Mouse (Mus musculus) thymus, adult 18-20 months (tissue): Measurements from ENCODE around the gene Pigv.
"Not testable (repeated sequence)": the region's sequence is repeated elsewhere in the genome, so short reads cannot be mapped to it uniquely, and the experiment has no call there.

ENCODE experiments used
- DNase-seq, 2 experiments: peaks; one replicate each; pipeline ENCODE4 v3.0.0; 2022; ENCODE audit warnings: mixed read lengths in 2 of 2

Pigv gene

DNA sequence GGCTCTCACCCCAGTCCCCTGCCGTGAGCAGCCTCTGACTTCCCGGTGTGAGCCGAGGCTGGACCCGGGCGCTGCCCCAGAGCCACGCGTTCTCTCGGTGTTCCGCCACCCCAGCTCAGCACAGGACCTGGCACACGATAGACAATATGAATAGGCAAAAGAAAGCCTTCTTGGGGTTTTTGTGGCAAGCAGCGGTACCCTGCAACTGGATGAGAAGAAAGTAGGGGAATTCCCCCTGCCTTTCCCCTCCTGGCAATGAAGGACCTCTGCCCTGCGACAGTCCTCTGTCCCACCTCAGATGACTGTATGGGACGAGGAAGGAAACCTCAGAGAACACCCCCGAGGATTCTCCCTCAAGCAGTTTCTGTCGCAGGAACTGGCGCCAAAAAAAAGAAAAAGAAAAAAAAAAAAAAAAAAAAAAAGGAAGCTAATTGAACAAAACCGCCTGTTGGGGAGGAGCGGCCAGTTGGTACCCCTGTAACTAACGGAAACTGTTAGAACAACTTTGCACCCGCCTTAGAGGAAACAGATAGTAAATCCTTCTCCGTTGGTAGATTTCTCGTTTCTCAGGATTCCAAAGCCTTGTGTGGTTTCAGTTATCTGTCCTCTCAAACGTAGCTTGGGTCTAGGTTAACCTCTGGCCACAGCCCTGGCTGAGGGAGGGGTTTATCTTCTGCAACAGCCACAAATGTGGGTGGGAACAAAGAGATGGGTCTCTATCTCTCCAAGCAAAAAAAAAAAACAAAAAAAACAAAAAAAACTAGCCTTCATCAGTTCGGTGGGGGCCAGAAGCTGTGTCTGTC is 599 bp upstream of the Pigv start:
- DNase-seq, result peak in 1 of 2 experiments; percentile 41

DNA sequence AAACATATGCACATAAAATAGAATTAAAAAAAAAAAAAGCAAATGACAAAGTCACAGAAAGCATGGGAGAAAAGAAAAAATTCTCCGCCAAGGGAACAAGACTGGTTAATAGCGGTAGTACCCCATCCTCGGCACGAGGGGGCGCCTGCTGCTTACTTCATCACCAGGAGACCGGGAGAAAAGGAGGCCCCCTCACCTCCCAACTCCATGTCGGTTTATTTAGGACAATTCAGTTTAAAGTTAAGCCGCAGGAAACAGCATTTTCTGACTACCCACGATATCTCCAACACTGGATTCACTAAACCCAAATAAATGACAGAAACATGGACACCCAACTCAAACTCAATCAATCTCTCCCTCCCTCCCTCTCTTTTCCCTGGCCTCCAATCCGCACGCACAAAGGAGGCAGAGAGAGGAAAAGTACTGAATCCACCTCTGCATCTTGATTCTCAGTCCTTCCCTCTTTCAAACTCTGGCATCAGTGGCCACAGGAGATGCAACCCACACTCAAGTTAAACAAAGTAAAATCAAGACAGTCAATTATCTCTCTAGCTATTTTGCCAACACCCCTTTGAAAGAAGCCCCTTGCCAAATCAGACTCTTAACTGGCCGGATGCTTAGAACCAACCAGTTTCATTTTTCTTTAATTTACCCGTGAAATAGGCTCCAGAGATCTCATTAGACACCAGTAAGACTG is 1.1 kb downstream of the Pigv start:
- peak; percentile 57 to 74 for DNase-seq

DNA sequence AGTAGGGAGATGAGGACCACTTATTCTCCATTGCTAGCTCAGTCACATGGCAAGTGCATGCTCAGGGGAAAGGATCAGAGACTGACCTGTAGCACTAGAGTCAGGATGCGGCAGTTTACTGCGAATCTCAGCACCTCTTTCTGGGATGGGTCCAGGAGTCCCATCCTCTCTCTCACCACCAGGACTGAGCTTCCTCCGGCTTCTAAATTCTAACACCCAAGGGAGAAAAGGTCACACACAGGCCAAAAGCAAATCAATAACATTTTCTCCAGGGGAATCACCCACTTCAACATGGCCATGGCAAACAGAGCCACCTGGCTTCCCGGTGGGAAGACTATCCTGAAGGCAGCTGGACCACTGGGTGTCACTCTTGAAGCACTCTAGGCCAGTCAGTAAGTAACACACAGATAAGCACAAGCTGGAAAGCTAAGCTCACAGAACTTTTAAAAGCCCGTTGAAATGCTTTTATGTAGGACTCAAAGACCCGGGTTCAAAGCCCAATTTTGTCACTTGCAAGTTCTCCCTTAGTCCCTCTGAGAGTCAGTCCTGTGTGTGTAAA is 2.7 kb downstream of the Pigv start:
- DNase-seq, result no peak

DNA sequence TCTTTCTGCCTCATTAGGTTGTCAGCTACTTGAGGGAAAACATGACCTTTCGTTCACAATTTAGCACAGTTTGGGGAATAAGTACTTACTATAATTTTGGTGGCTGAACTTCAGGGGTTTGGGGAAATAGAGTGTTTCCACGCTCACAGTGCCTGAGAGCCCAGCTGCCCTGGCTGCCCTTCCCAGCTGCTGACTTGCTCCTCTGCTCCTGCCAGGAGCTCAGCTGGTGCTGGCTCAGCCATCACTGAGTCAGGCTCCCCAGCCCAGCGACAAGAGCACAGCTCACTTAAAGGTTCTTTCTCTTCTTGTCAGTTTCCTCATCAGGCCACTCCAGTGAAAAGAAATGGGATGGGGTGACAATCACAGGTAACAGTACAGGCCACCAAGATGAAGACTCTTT is 3.9 kb downstream of the Pigv start:
- no peak for DNase-seq

DNA sequence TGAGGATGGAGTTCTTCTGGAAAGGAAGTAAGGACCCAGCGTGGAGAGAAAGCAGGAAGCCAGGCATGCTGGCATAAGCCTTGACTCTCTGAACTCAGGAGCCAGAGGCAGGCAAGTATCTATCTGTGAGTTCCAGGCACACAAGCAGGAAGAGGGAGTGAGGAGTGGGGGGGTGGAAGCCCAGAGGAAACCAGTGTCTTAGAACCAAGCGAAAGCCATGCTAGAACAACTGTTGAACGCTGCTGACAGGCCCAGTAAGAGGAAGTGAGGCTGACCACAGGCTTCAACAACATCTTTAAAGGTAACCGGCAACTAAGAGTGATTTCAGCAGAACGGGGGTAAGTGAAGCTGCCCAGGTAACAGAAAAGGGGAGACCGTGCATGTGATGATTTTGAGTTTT is 6.2 kb downstream of the Pigv start:
- no peak for DNase-seq

DNA sequence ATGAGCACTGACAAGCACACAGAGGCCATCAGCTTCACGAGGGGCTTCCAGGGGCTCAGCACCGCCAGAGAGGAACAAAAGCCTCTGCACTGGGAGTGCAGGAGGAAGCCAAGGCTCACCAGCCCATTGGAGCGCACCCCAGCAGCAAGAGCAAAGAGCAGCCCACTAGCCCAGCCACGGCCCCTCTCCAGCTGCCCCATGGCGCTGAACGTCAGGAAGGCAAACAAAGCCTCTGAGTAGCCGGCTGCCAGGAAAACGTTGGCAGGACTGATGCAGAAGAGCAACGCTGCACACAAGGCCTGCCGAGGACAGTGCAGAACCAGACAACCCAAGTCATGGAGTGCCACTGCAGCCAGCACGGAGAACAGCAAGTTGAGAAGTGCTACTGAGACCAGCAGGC is 7.3 kb downstream of the Pigv start:
- DNase-seq, result no peak

DNA sequence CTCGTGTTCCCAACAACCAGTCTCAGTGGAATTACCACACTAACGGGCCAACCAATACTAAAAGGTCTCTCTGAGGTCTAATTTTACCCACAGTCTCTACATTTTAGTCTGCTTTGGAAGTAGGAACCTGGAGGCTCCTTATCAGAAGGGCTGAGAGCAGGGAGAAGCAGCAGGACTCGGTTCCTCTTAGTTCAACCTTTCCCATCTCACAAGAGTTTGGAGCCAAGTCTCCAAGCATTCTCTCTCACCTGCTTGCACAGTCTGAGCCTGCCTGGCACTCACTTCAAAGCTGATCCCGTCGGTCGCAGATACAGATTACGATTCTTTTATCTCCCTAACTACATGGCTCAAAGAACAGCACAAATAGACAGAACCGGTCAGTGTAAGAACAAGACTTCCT is 9.5 kb downstream of the Pigv start:
- DNase-seq, result no peak

DNA sequence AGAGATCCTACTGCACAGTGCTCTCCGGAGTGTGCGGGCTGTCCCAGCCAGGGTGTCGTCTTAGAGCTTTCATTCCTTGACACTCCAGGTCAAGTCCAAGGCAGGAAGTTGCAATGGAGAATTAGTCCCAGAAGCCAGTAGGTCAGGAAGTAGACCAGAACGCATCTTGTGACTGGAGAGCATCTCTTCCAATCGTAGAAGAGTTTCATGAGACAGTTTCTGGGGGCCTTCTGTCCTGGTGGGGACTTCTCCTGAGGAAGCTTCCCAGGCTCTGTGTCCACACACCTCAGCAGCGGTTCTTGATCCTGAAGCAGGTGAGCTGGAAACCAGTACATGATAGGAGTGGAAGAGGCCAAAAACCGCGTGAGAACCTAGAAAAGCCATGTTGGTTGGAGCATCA is 10.0 kb downstream of the Pigv start:
- no peak for DNase-seq

DNA sequence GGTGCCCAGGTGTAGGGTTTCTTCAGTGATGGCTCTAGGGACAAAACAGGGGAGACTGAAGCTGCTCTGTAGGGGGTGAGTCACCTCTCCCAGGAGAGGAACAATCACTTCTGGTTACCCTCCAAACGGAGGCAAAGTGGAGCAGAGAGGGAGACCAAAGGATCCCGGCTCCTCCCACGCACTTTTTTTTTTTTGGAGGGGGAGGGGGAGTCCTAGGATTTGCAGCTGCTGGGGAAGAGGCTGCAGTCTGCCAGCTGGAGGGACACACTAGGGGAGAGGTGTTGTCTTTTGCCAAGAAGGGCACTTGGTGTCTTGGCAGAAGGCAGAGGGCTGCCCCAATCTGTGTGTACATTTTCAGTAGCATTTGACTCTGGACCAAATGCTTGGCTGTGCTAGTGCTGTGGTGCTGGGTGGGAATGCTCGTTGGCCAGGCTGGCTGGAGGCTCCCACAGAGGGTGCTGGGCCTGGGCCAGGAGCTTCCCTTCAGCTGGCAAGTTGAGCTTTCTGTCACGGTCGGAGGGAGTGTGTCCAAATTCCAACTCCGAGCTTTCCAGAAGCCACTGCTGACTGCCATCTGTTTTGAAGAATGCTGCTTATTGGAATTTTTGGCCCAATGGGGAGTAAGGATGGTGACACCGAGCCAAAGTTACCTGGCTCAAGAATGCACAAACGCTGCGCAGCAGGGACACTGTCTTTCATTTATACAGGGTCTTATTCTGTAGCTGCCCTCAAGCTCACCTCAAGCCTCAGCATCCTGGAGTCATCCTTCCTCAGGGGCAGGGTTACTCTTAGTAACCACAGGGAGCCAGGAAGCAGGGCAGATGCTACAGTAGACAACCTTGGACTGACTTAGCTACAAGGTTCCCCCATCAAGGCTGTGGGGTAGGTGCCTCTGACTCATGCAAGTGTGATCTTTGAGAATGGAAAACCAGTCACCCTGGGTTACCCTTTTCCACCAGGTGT is 12.0 kb downstream of the Pigv start:
- DNase-seq, result no peak

DNA sequence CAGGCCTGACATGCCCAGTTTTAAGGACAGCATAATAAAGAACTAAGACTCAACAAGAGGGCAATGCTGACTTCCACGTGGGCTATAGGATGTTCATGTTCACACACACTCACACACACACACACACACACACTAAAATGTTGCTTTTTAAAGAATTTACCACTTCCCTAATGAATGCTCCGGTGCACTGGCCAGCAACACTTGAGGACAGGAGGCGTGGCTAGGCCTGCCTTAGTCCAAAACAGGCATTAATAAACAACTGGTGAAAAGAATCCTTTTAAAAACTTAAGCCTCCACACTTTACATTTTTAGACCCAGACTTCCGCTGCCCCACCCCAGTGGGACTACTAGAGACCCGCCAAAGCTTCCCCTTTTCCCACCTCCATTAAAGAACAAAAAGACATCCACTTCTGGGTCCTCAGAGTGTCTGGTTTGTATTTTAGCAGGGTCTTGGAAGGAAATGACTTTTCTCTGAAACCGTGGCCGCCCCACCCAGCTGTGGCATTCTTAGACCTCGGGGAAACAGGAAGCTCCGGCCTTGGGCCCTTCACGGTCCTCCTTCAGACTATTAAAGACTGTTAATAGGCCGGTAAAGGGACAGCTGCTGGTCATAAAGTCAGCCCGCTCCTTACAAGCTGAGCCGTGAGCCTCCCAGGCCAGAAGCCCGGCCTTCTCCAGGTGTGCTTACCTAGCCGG is 12.8 kb downstream of the Pigv start:
- peak in 1 of 2 experiments; percentile 27 for DNase-seq

DNA sequence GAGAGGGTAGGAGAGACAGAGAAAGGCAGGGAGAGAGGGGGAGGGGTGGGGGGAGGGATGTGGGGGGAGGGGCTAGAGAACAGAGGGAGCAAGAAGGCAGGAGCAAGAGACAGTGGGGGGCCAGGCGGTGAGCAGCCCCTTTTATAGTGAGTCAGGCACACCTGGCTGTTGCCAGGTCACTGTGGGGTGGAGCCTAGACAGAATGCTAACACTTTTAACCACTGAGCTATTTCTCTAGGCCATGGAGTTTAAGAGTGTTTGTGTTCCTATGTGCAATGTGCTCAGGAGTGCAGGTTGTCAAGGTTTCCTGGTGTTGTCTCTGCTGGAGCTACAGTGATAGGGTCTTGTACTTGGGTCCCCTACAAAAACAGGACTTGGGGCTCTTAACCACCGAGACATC is 13.7 kb downstream of the Pigv start:
- no peak for DNase-seq

DNA sequence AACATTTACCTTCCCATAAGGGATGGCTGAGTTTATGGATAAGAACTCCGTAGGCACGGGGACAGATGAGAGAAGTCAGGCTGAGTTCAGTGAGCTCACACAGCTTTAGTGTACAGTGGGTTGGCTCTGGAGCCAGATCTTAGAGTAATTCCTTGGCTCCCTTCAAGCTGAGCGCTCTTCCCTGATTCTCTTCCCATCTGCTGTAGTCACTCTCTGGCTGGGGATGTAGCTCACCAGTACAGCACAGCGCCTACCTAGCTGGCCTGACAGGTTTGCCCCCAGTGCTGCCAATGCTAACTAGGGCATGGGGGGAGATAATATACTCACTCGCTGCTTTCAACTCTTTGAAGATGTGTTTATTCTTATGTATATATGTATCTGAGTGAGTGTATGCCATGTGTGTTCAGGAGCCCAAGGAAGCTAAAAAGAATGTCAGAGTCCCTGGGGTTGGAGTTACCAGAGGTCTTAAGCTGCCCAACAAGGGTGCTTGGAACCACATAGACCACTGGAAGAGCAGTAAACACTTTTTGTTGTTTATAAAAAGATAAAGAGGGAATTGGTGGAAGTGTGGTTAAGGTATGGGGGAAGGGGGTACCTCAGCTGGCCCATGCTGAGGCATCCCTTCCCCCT is 14.5 kb downstream of the Pigv start:
- DNase-seq, result no peak

DNA sequence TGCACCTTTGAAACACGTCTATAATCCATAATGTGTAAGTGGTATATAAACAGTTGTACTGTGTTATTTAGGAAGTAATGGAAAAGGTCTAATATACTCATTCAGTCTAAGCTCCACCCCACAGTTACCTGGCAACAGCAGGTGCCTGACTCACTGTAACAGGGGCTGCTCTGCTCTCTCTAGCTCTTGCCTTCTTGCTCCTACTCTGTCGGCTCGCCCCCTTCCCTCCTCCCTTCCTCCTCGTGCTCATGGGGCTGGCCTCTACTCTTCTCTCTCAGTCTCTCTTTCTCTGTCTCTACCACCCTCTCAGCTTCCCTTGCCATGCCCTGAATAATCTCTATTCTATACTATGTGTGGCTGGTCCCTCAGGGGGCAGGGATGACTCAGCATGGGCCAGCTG is 15.4 kb downstream of the Pigv start:
- no peak for DNase-seq

DNA sequence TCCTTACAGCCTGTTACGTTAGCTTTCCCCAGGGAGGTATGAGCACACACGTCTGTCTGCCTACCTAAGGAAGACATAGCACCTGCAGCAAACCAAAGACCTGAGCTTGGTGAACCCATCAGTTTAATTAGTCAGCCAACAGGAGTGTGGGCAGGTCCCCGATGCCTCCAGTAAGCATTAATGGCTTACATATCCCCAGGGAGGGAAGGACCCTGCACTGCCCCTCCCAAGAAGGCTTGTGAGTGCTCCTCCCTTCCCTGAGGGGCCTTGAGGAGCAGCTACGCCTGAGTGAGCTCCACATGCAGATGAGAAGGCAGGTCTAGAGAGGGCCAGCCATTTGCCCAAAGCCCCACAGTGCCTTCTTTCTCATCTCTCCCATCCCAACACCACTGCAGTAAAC is 16.2 kb downstream of the Pigv start:
- DNase-seq, result no peak

DNA sequence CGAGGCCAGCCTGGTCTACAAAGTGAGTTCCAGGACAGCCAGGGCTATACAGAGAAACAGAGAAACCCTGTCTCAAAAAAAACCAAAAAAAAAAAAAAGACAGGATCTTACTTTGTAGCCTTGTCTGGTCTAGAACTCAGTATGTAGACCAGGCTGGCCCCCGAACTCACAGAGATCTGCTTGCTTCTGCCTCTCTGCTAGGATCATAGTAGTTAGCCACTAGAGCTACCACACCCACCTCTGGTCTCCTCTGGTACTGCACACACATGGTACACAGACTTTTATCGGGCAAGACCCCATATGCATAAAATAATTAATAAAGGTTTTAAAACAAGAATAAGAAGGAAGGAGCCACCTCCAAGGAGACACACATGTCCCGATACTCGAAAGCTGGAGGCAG is 18.4 kb downstream of the Pigv start:
- DNase-seq, result not testable (repeated sequence)

DNA sequence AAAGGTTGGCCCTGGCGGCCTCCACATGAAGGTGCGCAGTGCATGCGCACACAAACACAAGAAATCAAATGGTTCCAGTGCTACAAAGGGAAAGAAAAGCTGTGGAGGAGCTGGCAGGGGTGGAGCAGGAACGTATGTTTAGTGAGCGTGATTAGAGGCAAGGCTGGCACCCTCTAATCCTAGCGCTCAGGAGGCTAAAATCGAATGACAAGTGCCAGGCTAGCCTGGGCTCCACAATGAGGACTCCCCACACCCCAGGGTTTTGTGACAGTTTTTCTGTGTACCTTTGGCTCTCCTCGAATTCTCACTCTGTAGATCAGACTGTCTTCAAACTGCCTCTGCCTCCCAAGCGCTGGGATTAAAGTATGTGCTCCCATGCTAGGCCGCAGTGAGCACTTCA is 19.7 kb downstream of the Pigv start:
- DNase-seq, result no peak

DNA sequence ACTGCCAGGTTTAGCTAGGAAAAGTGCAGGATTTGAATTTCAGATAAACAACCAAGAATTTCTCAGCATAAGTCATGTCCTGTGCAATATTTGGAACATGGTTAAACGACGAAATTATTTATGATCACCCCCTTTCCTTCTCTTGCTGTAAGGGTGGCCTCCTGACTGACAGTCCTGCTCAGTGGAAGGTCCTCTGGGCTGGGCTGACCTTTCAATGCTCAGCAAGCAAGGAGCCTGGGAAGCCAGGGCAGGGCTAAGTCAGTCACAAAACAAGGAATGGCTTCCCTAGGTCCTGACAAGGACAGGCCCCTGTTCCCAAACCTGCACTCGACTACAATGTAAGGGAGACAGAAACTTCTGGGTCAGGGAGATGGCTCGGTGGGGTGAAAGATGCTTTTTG is 20.5 kb downstream of the Pigv start:
- no peak for DNase-seq

DNA sequence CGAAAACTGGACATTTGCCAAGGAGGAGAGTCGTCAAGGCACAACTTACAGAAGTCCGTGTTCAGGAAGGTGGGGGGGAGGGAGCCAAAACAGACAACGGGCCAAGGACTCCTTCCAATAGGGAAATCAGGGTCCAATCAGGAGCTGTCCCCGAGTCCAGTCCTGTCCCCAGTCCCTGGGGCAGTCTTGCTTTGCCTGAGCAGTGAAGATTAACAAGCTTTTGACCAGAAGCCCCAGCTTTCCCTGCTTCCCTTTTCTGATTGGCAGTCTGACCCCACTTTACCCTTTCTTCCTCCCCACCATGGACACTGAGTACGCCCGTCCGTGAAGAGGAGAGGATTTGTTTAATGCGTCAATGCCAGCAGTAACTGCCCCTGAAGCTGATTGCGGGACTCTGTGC is 21.0 kb downstream of the Pigv start:
- DNase-seq, result no peak

DNA sequence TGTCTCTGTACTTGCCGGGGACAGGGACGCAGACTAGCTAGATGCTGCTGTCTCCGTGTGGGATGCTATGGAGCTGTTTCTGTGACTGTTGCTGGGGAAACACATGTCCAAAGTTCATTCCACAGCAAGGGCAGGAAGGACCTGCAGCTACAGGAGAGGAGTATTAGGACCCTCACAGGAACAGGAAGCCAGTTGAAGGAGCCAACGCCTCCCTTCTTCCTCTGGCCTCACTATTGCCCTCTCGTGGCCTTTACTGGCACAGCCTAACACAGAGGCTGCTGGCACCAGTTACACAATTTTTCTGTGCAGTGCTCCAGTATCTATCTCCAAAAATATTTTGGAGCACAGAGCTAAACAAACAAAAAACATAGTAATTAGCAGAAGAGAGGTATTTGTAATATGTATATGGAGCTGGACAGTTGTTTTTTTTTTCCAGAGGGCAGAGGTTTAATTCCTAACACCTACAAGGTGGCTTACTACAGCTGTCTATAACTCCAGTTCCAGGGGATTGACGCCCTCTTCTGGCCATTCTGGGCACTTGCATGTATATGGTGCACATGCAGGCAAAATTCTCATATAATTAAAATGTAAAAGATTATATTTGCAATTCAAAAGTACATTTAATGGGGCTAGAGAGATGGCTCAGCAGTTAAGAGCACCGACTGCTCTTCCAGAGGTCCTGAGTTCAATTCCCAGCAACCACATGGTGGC is 22.3 kb downstream of the Pigv start, which contains the start of gene Zdhhc18:
TSS of gene Zdhhc18 (minus strand) at position 166 of the 711 bp plus-strand sequence.
- peak; percentile 73 to 77 for DNase-seq

DNA sequence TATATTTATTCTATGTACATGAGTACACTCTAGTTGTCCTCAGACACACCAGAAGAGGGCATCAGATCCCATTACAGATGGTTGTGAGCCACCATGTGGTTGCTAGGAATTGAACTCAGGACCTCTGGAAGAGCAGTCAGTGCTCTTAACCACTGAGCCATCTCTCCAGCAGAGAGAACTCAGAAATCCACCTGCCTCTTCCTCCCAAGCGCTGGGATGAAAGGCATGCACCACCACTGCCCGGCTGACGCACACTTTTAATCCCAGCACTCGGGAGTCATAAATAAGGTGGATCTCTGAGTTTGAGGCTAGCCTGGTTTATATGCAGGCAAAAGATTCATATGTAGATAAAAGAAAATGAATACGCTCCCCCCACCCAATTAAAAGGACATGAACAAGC is 23.0 kb downstream of the Pigv start:
- DNase-seq, result not testable (repeated sequence)

DNA sequence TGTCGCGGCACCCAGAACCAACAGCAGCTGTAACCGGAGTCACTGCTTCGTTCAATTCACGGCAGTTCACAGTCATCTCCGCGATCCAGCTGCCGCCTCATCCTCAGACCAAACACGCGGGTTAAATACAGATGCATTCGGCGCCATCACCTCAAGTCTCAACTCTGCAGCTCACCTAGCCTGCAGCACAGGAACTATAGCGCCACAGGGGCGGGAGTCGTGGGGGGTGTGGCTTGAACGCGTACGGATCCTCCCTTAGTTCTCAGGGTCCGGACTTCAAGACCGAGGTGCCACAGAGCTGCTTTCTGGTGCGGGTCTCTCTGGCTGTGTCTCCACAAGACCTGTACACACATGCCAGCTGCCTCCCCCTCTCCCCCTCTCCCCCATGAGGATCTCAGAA is 26.8 kb downstream of the Pigv start:
- DNase-seq, result no peak
